Mouse (Mus musculus) liver, postnatal 0 days (tissue): ENCODE measurements around the gene Pla2r1.

Experiments
- CTCF ChIP-seq: sonication (generic); IDR thresholded peaks from 2 replicates; pipeline ENCODE4 v1.5.1; 2016; ENCODE audit warnings: antibody characterized with exemption, low read depth
- EP300 ChIP-seq: IDR thresholded peaks from 2 replicates; pipeline ENCODE4 v1.6.1; 2016; ENCODE audit warnings: antibody characterized with exemption, low read depth, mild to moderate bottlenecking

DNA sequence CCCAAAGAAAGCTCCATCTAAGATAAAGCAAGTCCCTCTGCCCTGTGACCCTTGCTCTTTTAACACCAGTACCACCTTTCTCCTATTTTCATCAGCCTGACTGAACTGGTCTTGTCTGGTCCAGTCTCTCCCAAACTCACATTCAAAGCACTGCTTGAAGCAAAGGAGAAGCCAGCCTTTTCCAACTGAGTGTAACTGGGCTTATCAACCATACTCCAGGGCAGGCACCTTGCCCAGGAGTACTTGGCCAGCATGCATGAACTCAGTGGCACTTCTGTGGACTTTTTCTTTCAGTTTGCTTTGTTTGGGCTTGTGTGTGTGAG is 168.4 kb downstream of the Pla2r1 start:
- no peak for TF ChIP-seq CTCF
- no peak for TF ChIP-seq EP300
